Mouse (Mus musculus) liver, embryonic 16.5 days (tissue): ENCODE measurements around the gene Cpne8. TPM values are rescaled to one million over a fixed set of nuclear protein-coding genes. Genes with fewer than 3 reads are reported as not detected.

Experiments
- ATAC-seq: fragments of 200-750 bp; cut with Nextera tagmentation; 2 replicates; pipeline ENCODE4 v1.8.0; 2017; ENCODE audit warnings: low read depth, mild to moderate bottlenecking, moderate number of reproducible peaks, moderate library complexity
- H3K27ac ChIP-seq: fragments of 300-500 bp; sonication (generic); 2 replicates; pipeline ENCODE4 v1.5.1; 2014; ENCODE audit warnings: mild to moderate bottlenecking, low read length
- H3K27me3 ChIP-seq: fragments of 300-500 bp; sonication (generic); 2 replicates; pipeline ENCODE4 v1.6.1; 2014; ENCODE audit warnings: low read depth, low read length, mixed read lengths; ENCODE audit not compliant: control insufficient read depth, insufficient read depth
- H3K36me3 ChIP-seq: fragments of 300-500 bp; sonication (generic); 2 replicates; pipeline ENCODE4 v1.6.1; 2014; ENCODE audit warnings: mild to moderate bottlenecking; ENCODE audit not compliant: control insufficient read depth, insufficient read depth
- H3K4me1 ChIP-seq: fragments of 300-500 bp; sonication (generic); 2 replicates; pipeline ENCODE4 v1.6.1; 2014; ENCODE audit warnings: low read depth, low read length, mixed read lengths; ENCODE audit not compliant: control insufficient read depth
- H3K4me2 ChIP-seq: fragments of 300-500 bp; sonication (generic); 2 replicates; pipeline ENCODE4 v1.6.1; 2014; ENCODE audit warnings: low read depth, low read length, mixed read lengths
- H3K4me3 ChIP-seq: fragments of 300-500 bp; sonication (generic); 2 replicates; pipeline ENCODE4 v1.5.1; 2014; ENCODE audit warnings: low read depth, mild to moderate bottlenecking, low read length
- H3K9ac ChIP-seq: fragments of 300-500 bp; sonication (generic); 2 replicates; pipeline ENCODE4 v1.6.1; 2014; ENCODE audit warnings: low read depth, low read length
- H3K9me3 ChIP-seq: fragments of 300-500 bp; sonication (generic); replicated peaks from 2 replicates; pipeline ENCODE4 v1.6.1; 2016; ENCODE audit warnings: low read length; ENCODE audit not compliant: control insufficient read depth
- WGBS: fragments of 180-500 bp; shearing (Covaris S2); extraction: QIAGEN DNeasy Blood & Tissue Kit; methylation state at CpG from one replicate; pipeline ENCODE4 v1.1.7; 2014; ENCODE audit not compliant: insufficient replicate concordance; 5-methylcytosine and 5-hydroxymethylcytosine counted together
- polyA plus RNA-seq: library from polyadenylated mRNA; unstranded; fragments of >200 nt; fragmentation: Nextera tagmentation; extraction: Ambion mirVana; gene quantifications from 2 replicates; pipeline ENCODE4 v1.2.1, GENCODE M21; 2015

The Cpne8 gene
- polyA plus RNA-seq, 1 experiment from 2014 or later: 1.6 TPM

DNA sequence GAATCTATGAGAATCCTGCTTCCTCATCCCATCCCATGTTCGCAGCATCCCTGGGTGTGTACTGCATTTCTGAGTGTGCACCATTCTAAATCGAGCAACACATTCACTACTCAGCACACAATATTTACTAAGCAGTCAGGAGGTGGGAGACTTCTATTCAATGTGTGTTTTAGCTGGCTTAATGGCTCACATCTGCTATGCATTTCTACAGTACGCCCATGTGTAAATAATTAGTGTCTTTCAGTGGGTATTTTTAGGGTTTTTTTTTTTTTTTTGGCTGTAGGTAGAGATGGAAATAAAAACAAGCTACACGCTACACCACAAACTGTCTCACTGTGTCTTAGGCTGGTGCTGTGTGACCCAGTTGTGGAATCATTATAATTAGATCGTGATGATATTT lies 75.6 kb downstream of the Cpne8 start:
- ATAC-seq: no peak
- Histone ChIP-seq H3K4me1 (no peaks in the 10 kb centered on the region), H3K9ac (no peak overlapping the region), H3K27me3 (no peaks in the 10 kb centered on the region), H3K27ac (no peak overlapping the region), H3K36me3 (no peaks in the 10 kb centered on the region), H3K4me3 (no peak overlapping the region), H3K9me3 (no peaks in the 10 kb centered on the region), H3K4me2 (no peak overlapping the region)
- 67% methylated on average over 5 of the region's 5 CpGs for WGBS

- no peak for ATAC-seq
- Histone ChIP-seq H3K9me3 (no peaks in the 10 kb centered on the region), H3K27me3 (no peaks in the 10 kb centered on the region), H3K27ac (no peak overlapping the region), H3K9ac (no peak overlapping the region), H3K4me2 (no peak overlapping the region), H3K4me3 (no peak overlapping the region), H3K4me1 (no peaks in the 10 kb centered on the region), H3K36me3 (no peaks in the 10 kb centered on the region)
- WGBS: 59% methylated on average over 6 of the region's 6 CpGs
Measured at GRCm38 (mm10) chr15:90597715-90598497, 81.3 kb downstream of the Cpne8 start.

DNA sequence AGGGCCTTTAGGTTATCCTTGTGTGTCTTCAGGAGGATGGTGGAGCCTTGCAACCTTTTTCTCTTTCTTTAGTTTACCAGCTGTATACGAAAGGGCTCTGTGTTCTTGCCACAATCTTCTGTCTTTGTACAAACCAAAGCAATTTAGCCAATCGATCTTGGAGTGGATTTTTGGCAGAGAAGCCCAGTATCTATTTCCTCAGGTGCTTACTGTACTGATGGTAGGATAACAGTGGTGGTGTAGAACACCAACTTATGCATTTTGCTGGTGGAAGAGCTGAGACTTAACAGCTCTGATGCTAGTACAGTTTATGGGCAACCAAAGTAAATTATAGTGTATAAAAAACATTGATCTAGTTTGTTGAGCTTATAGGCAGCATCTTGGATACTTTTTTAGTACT lies 83.6 kb downstream of the Cpne8 start:
- Histone ChIP-seq H3K36me3 (no peaks in the 10 kb centered on the region), H3K9ac (no peak overlapping the region), H3K4me1 (no peaks in the 10 kb centered on the region), H3K27me3 (no peaks in the 10 kb centered on the region), H3K9me3 (no peaks in the 10 kb centered on the region), H3K4me3 (no peak overlapping the region), H3K4me2 (no peak overlapping the region), H3K27ac (no peak overlapping the region)
- no peak for ATAC-seq
- WGBS: 58% methylated on average over 2 of the region's 2 CpGs

GRCm38 (mm10) chr15:90589587-90589986 lies 89.6 kb downstream of the Cpne8 start:
- H3K4me2 ChIP-seq: no peak overlapping the region
- ATAC-seq: no peak
- no peak overlapping the region for H3K9ac ChIP-seq
- H3K36me3 ChIP-seq: no peaks in the 10 kb centered on the region
- no peak overlapping the region for H3K27ac ChIP-seq
- H3K4me1 ChIP-seq: no peaks in the 10 kb centered on the region
- no peaks in the 10 kb centered on the region for H3K27me3 ChIP-seq
- WGBS: 26% methylated on average over 7 of the region's 7 CpGs
- H3K9me3 ChIP-seq: no peaks in the 10 kb centered on the region
- H3K4me3 ChIP-seq: no peak overlapping the region

- 60% methylated on average over 3 of the region's 3 CpGs for WGBS
- H3K36me3 ChIP-seq: no peaks in the 10 kb centered on the region
- no peak overlapping the region for H3K4me3 ChIP-seq
- no peak overlapping the region for H3K27ac ChIP-seq
- H3K4me1 ChIP-seq: no peaks in the 10 kb centered on the region
- H3K27me3 ChIP-seq: no peaks in the 10 kb centered on the region
- no peaks in the 10 kb centered on the region for H3K9me3 ChIP-seq
- no peak overlapping the region for H3K4me2 ChIP-seq
- H3K9ac ChIP-seq: no peak overlapping the region
- no peak for ATAC-seq
Measured at GRCm38 (mm10) chr15:90577402-90577801, 101.8 kb downstream of the Cpne8 start.

DNA sequence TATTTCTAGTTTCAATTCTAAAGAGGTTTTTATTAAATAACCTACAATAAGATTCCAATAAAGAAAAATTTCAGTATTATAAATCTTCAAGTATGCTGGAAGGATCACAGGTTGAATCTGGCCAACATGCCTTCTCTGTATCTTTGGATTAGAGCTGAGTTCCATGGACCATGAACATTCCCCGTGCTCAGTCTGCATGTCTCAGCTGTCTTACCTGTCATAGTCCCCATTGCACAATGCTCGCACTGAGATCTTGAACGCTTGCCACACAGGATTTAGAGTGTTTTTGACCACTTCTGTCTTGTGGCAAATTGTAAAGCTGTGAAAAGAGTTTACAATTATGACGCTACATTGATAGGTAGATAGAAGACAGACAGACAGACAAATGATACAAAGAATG lies 110.0 kb downstream of the Cpne8 start:
- no peaks in the 10 kb centered on the region for H3K27me3 ChIP-seq
- H3K4me3 ChIP-seq: no peak overlapping the region
- WGBS: 64% methylated on average over 4 of the region's 4 CpGs
- H3K4me2 ChIP-seq: no peak overlapping the region
- H3K27ac ChIP-seq: no peak overlapping the region
- no peaks in the 10 kb centered on the region for H3K36me3 ChIP-seq
- ATAC-seq: no peak
- H3K9me3 ChIP-seq: no peaks in the 10 kb centered on the region
- H3K4me1 ChIP-seq: no peaks in the 10 kb centered on the region
- H3K9ac ChIP-seq: no peak overlapping the region

DNA sequence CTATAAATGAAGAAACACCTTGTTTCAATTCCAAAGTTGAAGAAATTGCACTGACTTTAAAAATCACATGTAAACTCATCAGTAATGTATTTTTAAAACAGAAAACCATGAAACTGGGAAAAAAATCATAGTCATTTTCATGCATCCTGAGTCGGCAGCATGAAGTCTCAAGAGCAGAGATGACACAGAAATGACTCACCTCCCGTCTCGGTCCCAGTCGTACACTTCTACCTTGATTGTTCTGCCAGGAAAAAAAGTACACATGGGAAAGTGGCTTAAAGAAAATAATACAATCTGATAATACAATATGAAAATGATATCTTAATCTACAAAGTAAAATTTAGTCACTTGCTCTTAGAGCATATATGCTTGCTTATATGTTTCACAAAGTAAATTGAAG lies 111.2 kb downstream of the Cpne8 start:
- Histone ChIP-seq H3K27ac (no peak overlapping the region), H3K36me3 (no peaks in the 10 kb centered on the region), H3K4me3 (no peak overlapping the region), H3K4me2 (no peak overlapping the region), H3K9me3 (no peaks in the 10 kb centered on the region), H3K4me1 (no peaks in the 10 kb centered on the region), H3K9ac (no peak overlapping the region), H3K27me3 (no peaks in the 10 kb centered on the region)
- no peak for ATAC-seq
- WGBS: 71% methylated on average over 4 of the region's 4 CpGs

- Histone ChIP-seq H3K9me3 (no peaks in the 10 kb centered on the region), H3K36me3 (no peaks in the 10 kb centered on the region), H3K27me3 (no peaks in the 10 kb centered on the region), H3K27ac (no peak overlapping the region), H3K9ac (no peak overlapping the region), H3K4me2 (no peak overlapping the region), H3K4me3 (no peak overlapping the region), H3K4me1 (no peaks in the 10 kb centered on the region)
- WGBS: 53% methylated on average over 3 of the region's 3 CpGs
- ATAC-seq: no peak
Measured at GRCm38 (mm10) chr15:90563996-90564395, 115.2 kb downstream of the Cpne8 start.

DNA sequence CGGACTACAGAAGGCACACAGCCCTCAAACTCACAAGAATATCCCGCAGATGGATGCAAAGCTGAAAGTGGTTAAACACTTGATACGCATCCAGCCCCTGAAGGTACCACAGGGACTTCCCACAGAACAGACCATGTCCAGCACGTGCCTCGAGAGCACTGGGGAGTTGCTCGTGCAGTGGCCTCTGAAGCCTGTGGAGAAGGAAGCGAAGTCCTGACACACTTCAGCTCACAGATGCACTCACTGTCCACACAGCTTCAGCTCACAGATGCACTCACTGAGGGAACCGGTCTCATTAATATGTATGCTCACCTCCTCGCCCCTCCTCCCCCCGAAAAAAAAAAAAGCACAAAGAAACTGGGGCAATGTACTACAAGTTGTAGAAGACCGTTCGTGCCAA lies 117.6 kb downstream of the Cpne8 start:
- 58% methylated on average over 12 of the region's 12 CpGs for WGBS

More for the DNA sequence above, 117.6 kb downstream of the Cpne8 start:
- Histone ChIP-seq H3K4me2 (no peak overlapping the region), H3K27ac (no peak overlapping the region), H3K36me3 (no peaks in the 10 kb centered on the region), H3K9ac (no peak overlapping the region), H3K9me3 (no peaks in the 10 kb centered on the region), H3K4me3 (no peak overlapping the region), H3K4me1 (no peaks in the 10 kb centered on the region), H3K27me3 (no peaks in the 10 kb centered on the region)
- ATAC-seq: no peak
